Mouse (Mus musculus) C2C12 (cell line): ENCODE results near the gene Myl7. TPM values are rescaled to one million over a fixed set of nuclear protein-coding genes. Genes with fewer than 3 reads are reported as not detected.

Experiments used
- H3K27me3 ChIP-seq: one replicate; pipeline ENCODE4 v1.6.1; 2011; ENCODE audit not compliant: control insufficient read depth, insufficient read depth, insufficient read length
- H3K36me3 ChIP-seq: one replicate; pipeline ENCODE4 v1.6.1; 2011; ENCODE audit not compliant: control insufficient read depth, insufficient read depth
- H3K4me3 ChIP-seq: one replicate; pipeline ENCODE4 v1.5.1; 2011; ENCODE audit warnings: mild to moderate bottlenecking, control low read depth; ENCODE audit not compliant: poor library complexity, insufficient read depth, severe bottlenecking
- H3K79me2 ChIP-seq: one replicate; pipeline ENCODE4 v1.6.1; 2011; ENCODE audit not compliant: control insufficient read depth, insufficient read depth
- H3K79me3 ChIP-seq: one replicate; pipeline ENCODE4 v1.6.1; 2011; ENCODE audit warnings: low read depth, control low read depth
- H3ac ChIP-seq: one replicate; pipeline ENCODE3; 2011; ENCODE audit warnings: low read depth; ENCODE audit not compliant: control insufficient read depth, insufficient read length
- CEBPB ChIP-seq: IDR thresholded peaks from one replicate; pipeline ENCODE4 v1.6.1; 2011; ENCODE audit warnings: low read depth, mild to moderate bottlenecking, control low read depth, moderate library complexity
- CTCF ChIP-seq: IDR thresholded peaks from one replicate; pipeline ENCODE4 v1.5.1; 2011; ENCODE audit not compliant: control insufficient read depth, insufficient read depth, insufficient read length
- FOSL1 ChIP-seq: IDR thresholded peaks from one replicate; pipeline ENCODE4 v1.8.0; 2011; ENCODE audit warnings: mild to moderate bottlenecking, low read length; ENCODE audit not compliant: poor library complexity, insufficient read depth, severe bottlenecking
- MAX ChIP-seq: IDR thresholded peaks from one replicate; pipeline ENCODE4 v1.6.1; 2011; ENCODE audit warnings: mild to moderate bottlenecking, control low read depth
- MYOD1 ChIP-seq: IDR thresholded peaks from one replicate; pipeline ENCODE4 v1.6.1; 2011; ENCODE audit warnings: low read depth; ENCODE audit not compliant: control insufficient read depth, insufficient read length
- MYOG ChIP-seq: IDR thresholded peaks from one replicate; pipeline ENCODE4 v1.6.1; 2011; ENCODE audit not compliant: control insufficient read depth, insufficient read length; ENCODE audit errors: extremely low read depth
- USF1 ChIP-seq: IDR thresholded peaks from one replicate; pipeline ENCODE4 v1.6.1; 2011; ENCODE audit warnings: low read depth, mild to moderate bottlenecking, control low read depth, moderate library complexity
- polyA plus RNA-seq: library from polyadenylated mRNA; unstranded; fragments of >200 nt; fragmentation: generic; extraction: Trizol; gene quantifications from one replicate; pipeline ENCODE4 v1.2.1, GENCODE M21; 2012; ENCODE audit warnings: missing spikeins

Gene Myl7
- polyA plus RNA-seq, 1 experiment = not detected

GRCm38 (mm10) chr11:5860639-5861038 is 37.9 kb downstream of the Myl7 start:
- TF ChIP-seq CTCF = no peak
- no peak for TF ChIP-seq CEBPB
- TF ChIP-seq FOSL1 = no peak
- TF ChIP-seq MYOD1 = no peak
- no peak for TF ChIP-seq MAX
- no peak for TF ChIP-seq USF1
- no peak for TF ChIP-seq MYOG
- peaks cover 24% of the 10 kb centered on the region for H3K36me3 ChIP-seq
- peaks cover 37% of the 10 kb centered on the region for H3K79me2 ChIP-seq
- no peak overlapping the region for H3K4me3 ChIP-seq
- no peaks in the 10 kb centered on the region for H3K27me3 ChIP-seq
- peaks cover 15% of the 10 kb centered on the region for H3K79me3 ChIP-seq
- no peak overlapping the region for H3ac ChIP-seq

GRCm38 (mm10) chr11:5859883-5860550 is 38.6 kb downstream of the Myl7 start:
- H3K27me3 ChIP-seq = no peaks in the 10 kb centered on the region
- TF ChIP-seq MYOG (no peak), CEBPB (no peak)
- H3K79me3 ChIP-seq = peaks cover 12% of the 10 kb centered on the region

GRCm38 (mm10) chr11:5858723-5859122 is 39.9 kb downstream of the Myl7 start:
- TF ChIP-seq MAX = no peak
- peaks cover 5% of the 10 kb centered on the region for H3K36me3 ChIP-seq
- H3K27me3 ChIP-seq = no peaks in the 10 kb centered on the region
- peaks cover 20% of the 10 kb centered on the region for H3K79me2 ChIP-seq
- H3K4me3 ChIP-seq = no peak overlapping the region
- H3ac ChIP-seq = no peak overlapping the region
- H3K79me3 ChIP-seq = peaks cover 8% of the 10 kb centered on the region

More at GRCm38 (mm10) chr11:5859883-5860550, 38.6 kb downstream of the Myl7 start:
- H3K4me3 ChIP-seq = no peak overlapping the region
- no peak overlapping the region for H3ac ChIP-seq
- H3K36me3 ChIP-seq = peaks cover 17% of the 10 kb centered on the region
- H3K79me2 ChIP-seq = peaks cover 33% of the 10 kb centered on the region

- H3K79me3 ChIP-seq = no peaks in the 10 kb centered on the region
- H3K4me3 ChIP-seq = no peak overlapping the region
- H3K36me3 ChIP-seq = no peaks in the 10 kb centered on the region
- no peaks in the 10 kb centered on the region for H3K27me3 ChIP-seq
- H3ac ChIP-seq = no peak overlapping the region
- TF ChIP-seq USF1 (no peak), MYOD1 (no peak), MYOG (no peak), CTCF (no peak), MAX (no peak)
- no peaks in the 10 kb centered on the region for H3K79me2 ChIP-seq
Observed at GRCm38 (mm10) chr11:5856479-5857130, 42.0 kb downstream of the Myl7 start.

- no peak overlapping the region for H3K4me3 ChIP-seq
- TF ChIP-seq MYOG (no peak), CEBPB (peak; percentile 45), MAX (peak; percentile 81), FOSL1 (peak; percentile 40), MYOD1 (peak; percentile 74), CTCF (no peak), USF1 (peak; percentile 89)
- peak overlapping the region; percentile 9 for H3ac ChIP-seq
Observed at GRCm38 (mm10) chr11:5855902-5856301, 42.7 kb downstream of the Myl7 start.

GRCm38 (mm10) chr11:5855481-5855880 is 43.1 kb downstream of the Myl7 start:
- TF ChIP-seq MYOG (no peak), FOSL1 (no peak), CTCF (no peak), USF1 (no peak), MAX (no peak), MYOD1 (peak; percentile 67), CEBPB (peak; percentile 30)
- H3K79me2 ChIP-seq = no peaks in the 10 kb centered on the region
- no peaks in the 10 kb centered on the region for H3K27me3 ChIP-seq
- no peaks in the 10 kb centered on the region for H3K36me3 ChIP-seq
- no peak overlapping the region for H3ac ChIP-seq
- H3K79me3 ChIP-seq = no peaks in the 10 kb centered on the region
- no peak overlapping the region for H3K4me3 ChIP-seq

More at GRCm38 (mm10) chr11:5855902-5856301, 42.7 kb downstream of the Myl7 start:
- Histone ChIP-seq H3K79me2 (no peaks in the 10 kb centered on the region), H3K79me3 (no peaks in the 10 kb centered on the region), H3K27me3 (no peaks in the 10 kb centered on the region), H3K36me3 (no peaks in the 10 kb centered on the region)
